Comparison of ENCODE assay signal across 16 mouse cellular contexts in genomic region chr9:104742661-104743380, GRCm38 (mm10).
A peak's percentile ranks its signal among the peaks of the same experiment; 100 is the strongest.
DNase-seq lines count a peak whose midpoint lies in the region.
"Had no signal": no experiment of that assay in that cellular context is flagged by ENCODE, and none has a peak within 500 bp of the region (broad histone marks: within the 10 kb centered on the region; RNA-seq: fewer than 3 reads in every experiment).

No protein-coding gene starts in this region.

- DNase-seq in frontal cortex, postnatal 36 days (ENCODE audit: low spot score in 2 of 2) = peak; percentile 37 to 41
- DNase-seq in frontal cortex, postnatal 14 days (ENCODE audit: low spot score in 2 of 2) = no peak
- peak; percentile 59 for DNase-seq in right cerebral cortex, adult 18-20 months
- no peak for DNase-seq in right cerebral cortex, postnatal 4 days
- peak; percentile 20 to 43 for DNase-seq in left cerebral cortex, postnatal 14 days (ENCODE audit: low spot score in 2 of 2)
- peak; percentile 13 to 44 for DNase-seq in right cerebral cortex, postnatal 36 days (ENCODE audit: low spot score in 2 of 2)
- DNase-seq in embryo, embryonic 10 days (ENCODE audit: low spot score) = no peak
- DNase-seq in embryo, embryonic 9.5 days (ENCODE audit: extremely low spot score) = no peak
- DNase-seq: gastrocnemius, postnatal 10 days; heart, adult 11 months; heart, postnatal 4 days; kidney, postnatal 4 days; lung, adult 2 months; lung, postnatal 36 days; thymus, adult 18-20 months; thymus, postnatal 4 days had no signal

- intact Hi-C loops in left cerebral cortex, postnatal 14 days (cut with DNase I) = no loop called here

Comparison
In these comparisons a context has a peak if more than half of its experiments do, and no peak if none do; other contexts are left out.
1. DNase-seq: peak in frontal cortex, postnatal 36 days (2 of 2), right cerebral cortex, adult 18-20 months (single experiment), left cerebral cortex, postnatal 14 days (2 of 2) and right cerebral cortex, postnatal 36 days (2 of 2); none in frontal cortex, postnatal 14 days (0 of 2), right cerebral cortex, postnatal 4 days (single experiment), embryo, embryonic 10 days (single experiment) and embryo, embryonic 9.5 days (single experiment).